Mouse (Mus musculus): ENCODE results near the gene Tm6sf1. TPM values are rescaled to one million over a fixed set of nuclear protein-coding genes. Genes with fewer than 3 reads are reported as not detected.
"Not testable (repeated sequence)": the region's sequence is repeated elsewhere in the genome, so short reads cannot be mapped to it uniquely, and the experiment has no call there.

Gene Tm6sf1
- polyA plus RNA-seq, 1 experiment from 2014 or later: 10.9 TPM

DNA sequence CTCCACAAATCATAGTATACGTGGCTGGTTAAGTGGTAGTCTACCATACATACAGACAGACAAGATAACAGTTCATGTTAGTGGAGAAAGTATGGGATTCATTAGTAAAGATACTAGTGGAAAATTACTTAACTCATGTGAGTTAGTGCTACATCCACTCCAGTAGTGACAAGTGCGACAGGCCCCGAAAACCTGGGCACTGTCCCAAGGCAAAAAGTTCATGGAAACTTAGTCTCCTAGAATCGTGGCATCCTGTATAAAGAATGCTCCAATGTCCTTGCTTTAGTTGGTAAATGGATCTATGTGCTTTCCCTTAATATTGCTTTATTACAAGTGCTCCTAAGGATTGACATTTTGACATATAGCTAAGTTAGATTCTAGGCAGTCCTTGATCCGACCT is 21.0 kb upstream of the Tm6sf1 start:
- not testable (repeated sequence) for DNase-seq; ATAC-seq (ENCODE audit: low FRiP score, low TSS enrichment); H3K4me3 ChIP-seq (replicated peaks; ENCODE audit: low read depth, low read length); H3K9ac ChIP-seq (replicated peaks; ENCODE audit: low read length); H3K9me3 ChIP-seq (ENCODE audit: control insufficient read depth, low read length); H3K4me1 ChIP-seq (ENCODE audit: control insufficient read depth, insufficient read depth, low read length); H3K4me2 ChIP-seq (ENCODE audit: low read length); H3K27me3 ChIP-seq (ENCODE audit: control insufficient read depth, insufficient read depth, low read length); H3K36me3 ChIP-seq (ENCODE audit: control insufficient read depth, insufficient read depth, low read length); H3K27ac ChIP-seq (replicated peaks; ENCODE audit: low read depth, low read length)
- whole genome bisulfite sequencing: 89% methylated on average over 5 of the region's 5 CpGs

GRCm38 (mm10) chr7:81839746-81840145 is 19.1 kb upstream of the Tm6sf1 start:
- H3K27me3 ChIP-seq (ENCODE audit: control insufficient read depth, insufficient read depth, low read length): no peaks in the 10 kb centered on the region
- 64% methylated on average over 6 of the region's 6 CpGs for WGBS
- H3K36me3 ChIP-seq (ENCODE audit: control insufficient read depth, insufficient read depth, low read length): no peaks in the 10 kb centered on the region
- no peak for ATAC-seq (ENCODE audit: low FRiP score, low TSS enrichment)
- no peak overlapping the region for H3K27ac ChIP-seq (replicated peaks; ENCODE audit: low read depth, low read length)
- H3K4me2 ChIP-seq (ENCODE audit: low read length): no peak overlapping the region
- no peak for DNase-seq
- H3K9me3 ChIP-seq (ENCODE audit: control insufficient read depth, low read length): no peaks in the 10 kb centered on the region
- no peak overlapping the region for H3K9ac ChIP-seq (replicated peaks; ENCODE audit: low read length)
- H3K4me1 ChIP-seq (ENCODE audit: control insufficient read depth, insufficient read depth, low read length): no peaks in the 10 kb centered on the region
- no peak overlapping the region for H3K4me3 ChIP-seq (replicated peaks; ENCODE audit: low read depth, low read length)

GRCm38 (mm10) chr7:81840661-81841181 is 18.1 kb upstream of the Tm6sf1 start:
- 60% methylated on average over 7 of the region's 7 CpGs for WGBS
- Histone ChIP-seq H3K4me2 (ENCODE audit: low read length) (no peak overlapping the region), H3K36me3 (ENCODE audit: control insufficient read depth, insufficient read depth, low read length) (no peaks in the 10 kb centered on the region), H3K4me3 (replicated peaks; ENCODE audit: low read depth, low read length) (no peak overlapping the region), H3K4me1 (ENCODE audit: control insufficient read depth, insufficient read depth, low read length) (no peaks in the 10 kb centered on the region), H3K27ac (replicated peaks; ENCODE audit: low read depth, low read length) (no peak overlapping the region), H3K9me3 (ENCODE audit: control insufficient read depth, low read length) (no peaks in the 10 kb centered on the region), H3K27me3 (ENCODE audit: control insufficient read depth, insufficient read depth, low read length) (no peaks in the 10 kb centered on the region), H3K9ac (replicated peaks; ENCODE audit: low read length) (no peak overlapping the region)
- DNase-seq (no peak), ATAC-seq (ENCODE audit: low FRiP score, low TSS enrichment) (no peak)

- no peak overlapping the region for H3K27ac ChIP-seq (replicated peaks; ENCODE audit: low read depth, low read length)
- no peaks in the 10 kb centered on the region for H3K9me3 ChIP-seq (ENCODE audit: control insufficient read depth, low read length)
- no peak overlapping the region for H3K9ac ChIP-seq (replicated peaks; ENCODE audit: low read length)
- 84% methylated on average over 6 of the region's 6 CpGs for WGBS
- H3K4me2 ChIP-seq (ENCODE audit: low read length): no peak overlapping the region
- no peaks in the 10 kb centered on the region for H3K27me3 ChIP-seq (ENCODE audit: control insufficient read depth, insufficient read depth, low read length)
- ATAC-seq (ENCODE audit: low FRiP score, low TSS enrichment) (no peak), DNase-seq (no peak)
- H3K4me3 ChIP-seq (replicated peaks; ENCODE audit: low read depth, low read length): no peak overlapping the region
- no peaks in the 10 kb centered on the region for H3K36me3 ChIP-seq (ENCODE audit: control insufficient read depth, insufficient read depth, low read length)
- no peaks in the 10 kb centered on the region for H3K4me1 ChIP-seq (ENCODE audit: control insufficient read depth, insufficient read depth, low read length)
Measured at GRCm38 (mm10) chr7:81841439-81841838, 17.4 kb upstream of the Tm6sf1 start.

DNA sequence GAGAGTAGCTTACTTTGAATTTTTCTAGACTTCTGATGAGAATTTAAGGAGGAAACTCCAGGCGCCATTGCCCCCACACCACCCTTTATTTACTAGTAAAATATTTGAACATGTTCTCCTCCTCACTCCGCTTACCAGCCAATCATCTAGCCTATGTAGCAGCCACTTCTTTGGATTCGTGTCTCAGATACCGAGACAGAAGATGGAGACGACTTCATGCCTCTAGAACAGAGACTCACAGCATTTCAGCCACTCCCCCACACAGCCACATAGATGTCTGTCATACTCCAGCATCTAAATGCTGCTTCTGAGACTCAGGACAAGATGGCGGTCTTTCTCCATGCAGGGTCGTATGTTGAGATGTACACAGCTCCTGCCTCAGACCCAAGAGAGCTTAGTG is 16.7 kb upstream of the Tm6sf1 start:
- Histone ChIP-seq H3K9me3 (ENCODE audit: control insufficient read depth, low read length) (no peaks in the 10 kb centered on the region), H3K36me3 (ENCODE audit: control insufficient read depth, insufficient read depth, low read length) (no peaks in the 10 kb centered on the region), H3K27me3 (ENCODE audit: control insufficient read depth, insufficient read depth, low read length) (no peaks in the 10 kb centered on the region), H3K4me3 (replicated peaks; ENCODE audit: low read depth, low read length) (no peak overlapping the region), H3K4me2 (ENCODE audit: low read length) (no peak overlapping the region), H3K4me1 (ENCODE audit: control insufficient read depth, insufficient read depth, low read length) (no peaks in the 10 kb centered on the region), H3K9ac (replicated peaks; ENCODE audit: low read length) (no peak overlapping the region), H3K27ac (replicated peaks; ENCODE audit: low read depth, low read length) (no peak overlapping the region)
- ATAC-seq (ENCODE audit: low FRiP score, low TSS enrichment) (no peak), DNase-seq (no peak)
- 89% methylated on average over 7 of the region's 7 CpGs for WGBS

DNA sequence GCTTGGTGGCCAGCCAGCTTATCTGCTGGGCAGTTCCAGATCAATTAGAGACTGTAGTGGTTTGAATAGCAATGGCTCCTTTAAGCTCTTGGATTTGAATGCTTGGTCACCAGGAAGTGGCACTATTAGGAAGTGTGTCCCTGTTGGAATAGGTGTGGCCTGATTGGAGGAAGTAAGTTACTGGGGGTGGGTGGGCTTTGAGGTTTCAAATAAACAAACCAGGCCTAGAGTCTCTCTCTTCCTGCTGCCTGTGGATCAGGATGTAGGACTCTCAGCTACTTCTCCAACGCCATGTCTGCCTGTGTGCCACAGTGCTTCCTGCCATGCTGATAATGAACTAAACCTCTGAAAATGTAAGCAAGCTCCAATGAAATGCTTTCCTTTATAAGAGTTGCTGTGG is 15.8 kb upstream of the Tm6sf1 start:
- no peak for DNase-seq
- no peak overlapping the region for H3K9ac ChIP-seq (replicated peaks; ENCODE audit: low read length)
- no peaks in the 10 kb centered on the region for H3K4me1 ChIP-seq (ENCODE audit: control insufficient read depth, insufficient read depth, low read length)
- no peaks in the 10 kb centered on the region for H3K36me3 ChIP-seq (ENCODE audit: control insufficient read depth, insufficient read depth, low read length)
- H3K27ac ChIP-seq (replicated peaks; ENCODE audit: low read depth, low read length): no peak overlapping the region
- H3K27me3 ChIP-seq (ENCODE audit: control insufficient read depth, insufficient read depth, low read length): no peaks in the 10 kb centered on the region
- H3K4me2 ChIP-seq (ENCODE audit: low read length): no peak overlapping the region
- WGBS: 76% methylated on average over 1 of the region's 1 CpGs
- ATAC-seq (ENCODE audit: low FRiP score, low TSS enrichment): no peak
- no peaks in the 10 kb centered on the region for H3K9me3 ChIP-seq (ENCODE audit: control insufficient read depth, low read length)
- no peak overlapping the region for H3K4me3 ChIP-seq (replicated peaks; ENCODE audit: low read depth, low read length)

DNA sequence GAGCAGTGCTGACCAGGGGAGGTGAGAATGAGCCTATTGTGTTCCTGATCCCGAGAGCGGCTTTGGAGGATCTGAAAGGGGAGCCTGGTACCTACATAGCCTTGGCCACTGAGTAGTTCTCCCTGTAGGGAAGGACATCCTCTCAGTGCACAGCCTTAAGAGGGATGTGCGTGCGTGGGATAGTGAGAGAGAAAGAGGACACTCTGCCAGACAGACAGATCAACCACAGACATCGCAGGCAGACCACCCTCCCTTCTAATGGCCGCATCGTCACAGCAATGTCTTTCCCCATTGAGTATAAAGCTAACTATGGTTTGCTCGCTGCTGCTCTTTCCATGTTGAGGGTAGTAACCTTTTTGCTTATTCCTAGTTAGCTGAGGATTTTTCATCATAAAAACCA is 14.9 kb upstream of the Tm6sf1 start:
- WGBS: 68% methylated on average over 8 of the region's 8 CpGs
- DNase-seq (no peak), ATAC-seq (ENCODE audit: low FRiP score, low TSS enrichment) (no peak)
- H3K27me3 ChIP-seq (ENCODE audit: control insufficient read depth, insufficient read depth, low read length): no peaks in the 10 kb centered on the region
- H3K9ac ChIP-seq (replicated peaks; ENCODE audit: low read length): no peak overlapping the region
- no peaks in the 10 kb centered on the region for H3K36me3 ChIP-seq (ENCODE audit: control insufficient read depth, insufficient read depth, low read length)
- no peak overlapping the region for H3K27ac ChIP-seq (replicated peaks; ENCODE audit: low read depth, low read length)
- H3K9me3 ChIP-seq (ENCODE audit: control insufficient read depth, low read length): no peaks in the 10 kb centered on the region
- H3K4me1 ChIP-seq (ENCODE audit: control insufficient read depth, insufficient read depth, low read length): no peaks in the 10 kb centered on the region
- H3K4me2 ChIP-seq (ENCODE audit: low read length): no peak overlapping the region
- no peak overlapping the region for H3K4me3 ChIP-seq (replicated peaks; ENCODE audit: low read depth, low read length)

GRCm38 (mm10) chr7:81844801-81845200 is 14.0 kb upstream of the Tm6sf1 start:
- no peak overlapping the region for H3K27ac ChIP-seq (replicated peaks; ENCODE audit: low read depth, low read length)
- H3K36me3 ChIP-seq (ENCODE audit: control insufficient read depth, insufficient read depth, low read length): no peaks in the 10 kb centered on the region
- H3K4me1 ChIP-seq (ENCODE audit: control insufficient read depth, insufficient read depth, low read length): no peaks in the 10 kb centered on the region
- no peaks in the 10 kb centered on the region for H3K9me3 ChIP-seq (ENCODE audit: control insufficient read depth, low read length)
- 88% methylated on average over 11 of the region's 11 CpGs for WGBS
- ATAC-seq (ENCODE audit: low FRiP score, low TSS enrichment) (no peak), DNase-seq (no peak)
- H3K4me2 ChIP-seq (ENCODE audit: low read length): no peak overlapping the region
- no peak overlapping the region for H3K9ac ChIP-seq (replicated peaks; ENCODE audit: low read length)
- no peaks in the 10 kb centered on the region for H3K27me3 ChIP-seq (ENCODE audit: control insufficient read depth, insufficient read depth, low read length)
- no peak overlapping the region for H3K4me3 ChIP-seq (replicated peaks; ENCODE audit: low read depth, low read length)

DNA sequence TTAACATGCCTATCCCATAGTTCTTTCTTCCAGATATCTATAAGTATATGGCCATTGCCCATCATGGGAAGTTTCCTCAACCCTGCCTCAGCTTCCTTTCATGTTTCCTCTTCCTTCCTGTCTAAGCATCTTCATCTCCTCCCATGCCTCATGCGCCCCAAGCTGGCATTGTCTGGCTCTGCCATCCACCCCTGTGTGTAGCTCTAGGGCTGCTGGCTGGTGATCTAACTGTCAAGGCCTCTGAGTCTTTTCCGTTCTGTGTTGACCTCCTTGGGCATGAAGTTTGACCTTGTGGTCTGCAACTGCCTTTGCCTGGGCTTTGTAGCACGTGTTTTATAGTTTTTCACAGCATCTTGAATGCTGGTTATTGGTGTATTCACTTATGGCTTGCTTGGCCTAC is 13.5 kb upstream of the Tm6sf1 start:
- DNase-seq (no peak), ATAC-seq (ENCODE audit: low FRiP score, low TSS enrichment) (no peak)
- 87% methylated on average over 3 of the region's 3 CpGs for WGBS
- Histone ChIP-seq H3K9ac (replicated peaks; ENCODE audit: low read length) (no peak overlapping the region), H3K27me3 (ENCODE audit: control insufficient read depth, insufficient read depth, low read length) (no peaks in the 10 kb centered on the region), H3K4me1 (ENCODE audit: control insufficient read depth, insufficient read depth, low read length) (no peaks in the 10 kb centered on the region), H3K4me2 (ENCODE audit: low read length) (no peak overlapping the region), H3K36me3 (ENCODE audit: control insufficient read depth, insufficient read depth, low read length) (no peaks in the 10 kb centered on the region), H3K4me3 (replicated peaks; ENCODE audit: low read depth, low read length) (no peak overlapping the region), H3K9me3 (ENCODE audit: control insufficient read depth, low read length) (no peaks in the 10 kb centered on the region), H3K27ac (replicated peaks; ENCODE audit: low read depth, low read length) (no peak overlapping the region)
